Comparison of ENCODE assay signal across 11 mouse cellular contexts in the genomic region with DNA sequence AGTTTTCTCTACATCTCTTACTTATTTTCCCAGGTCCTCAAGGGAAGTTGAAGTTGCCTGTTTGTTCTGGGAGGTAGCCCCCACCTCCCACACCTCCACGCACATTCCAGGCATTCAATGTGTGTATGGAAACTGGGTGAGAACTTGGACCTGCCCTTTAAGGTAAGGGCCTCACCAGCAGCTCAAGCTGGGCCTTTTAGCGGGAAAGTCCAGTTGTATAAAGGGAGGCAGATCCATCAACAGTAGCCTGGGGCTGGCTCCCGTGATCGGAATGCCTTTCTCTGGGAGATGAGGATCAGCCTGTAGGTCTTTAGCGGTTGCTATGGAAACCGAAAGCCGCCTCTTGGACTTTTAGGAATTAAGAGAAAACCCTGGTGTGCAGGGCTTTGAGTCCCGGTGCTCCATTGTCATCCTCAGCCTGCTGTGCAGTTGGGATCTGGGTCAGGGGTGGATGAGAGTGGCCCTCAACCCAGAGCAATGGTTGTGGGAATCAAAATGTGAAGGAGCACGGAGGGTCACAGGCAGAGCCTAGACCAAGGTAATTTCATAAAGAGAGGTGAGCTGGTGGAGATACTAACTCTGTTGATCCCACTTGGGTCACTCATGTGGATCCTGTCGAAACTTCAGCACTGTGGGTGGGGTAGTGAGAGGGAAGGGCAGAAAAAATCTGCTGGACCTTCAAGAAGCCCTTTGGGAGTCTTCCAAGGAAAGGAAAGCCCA. TPM values are rescaled to one million over a fixed set of nuclear protein-coding genes. Genes with fewer than 3 reads are reported as not detected.
DNase-seq lines count a peak whose midpoint lies in the region; ATAC-seq and TF ChIP-seq lines count a peak whose summit lies in the region.
"Had no signal": no experiment of that assay in that cellular context is flagged by ENCODE, and none has a peak within 500 bp of the region (broad histone marks: within the 10 kb centered on the region; RNA-seq: fewer than 3 reads in every experiment).

No protein-coding gene starts in this region.

- no peaks in the 10 kb centered on the region for H3K36me3 ChIP-seq in embryonic facial prominence, embryonic 12.5 days
- H3K36me3 ChIP-seq in limb, embryonic 10.5 days = no peaks in the 10 kb centered on the region
- peaks cover 2% of the 10 kb centered on the region for H3K36me3 ChIP-seq in small intestine, adult 2 months (ENCODE audit: control insufficient read depth, insufficient read depth, low read length)

- no peaks in the 10 kb centered on the region for H3K9me3 ChIP-seq in embryonic facial prominence, embryonic 12.5 days
- no peaks in the 10 kb centered on the region for H3K9me3 ChIP-seq in limb, embryonic 10.5 days (replicated peaks)
- H3K9me3 ChIP-seq: heart, embryonic 12.5 days; liver, embryonic 13.5 days had no signal

- H3K9ac ChIP-seq in embryonic facial prominence, embryonic 12.5 days = no peak overlapping the region
- H3K9ac ChIP-seq: liver, embryonic 13.5 days had no signal

- ATAC-seq in embryonic facial prominence, embryonic 12.5 days (ENCODE audit: insufficient number of reproducible peaks, insufficient read depth, low FRiP score, low TSS enrichment) = no peak

- H3K4me2 ChIP-seq in embryonic facial prominence, embryonic 12.5 days (replicated peaks) = no peak overlapping the region

- peak overlapping the region; percentile 12; the same call in 1 of the 2 replicates for H3K27ac ChIP-seq in embryonic facial prominence, embryonic 12.5 days
- H3K27ac ChIP-seq in limb, embryonic 10.5 days = no peak overlapping the region
- H3K27ac ChIP-seq in small intestine, adult 2 months (ENCODE audit: insufficient read depth, low read depth, low read length) = peak overlapping the region; percentile 56; the same call in 1 of the 2 replicates
- H3K27ac ChIP-seq: liver, embryonic 13.5 days had no signal

- H3K27me3 ChIP-seq in embryonic facial prominence, embryonic 12.5 days = peaks cover 33% of the 10 kb centered on the region
- H3K27me3 ChIP-seq in limb, embryonic 10.5 days (ENCODE audit: low read depth, poor library complexity, severe bottlenecking) = peaks cover 63% of the 10 kb centered on the region
- H3K27me3 ChIP-seq in small intestine, adult 2 months (ENCODE audit: control insufficient read depth, insufficient read depth, low read length) = no peaks in the 10 kb centered on the region

- no peak overlapping the region for H3K4me3 ChIP-seq in embryonic facial prominence, embryonic 12.5 days
- peak overlapping the region; percentile 63; the same call in 1 of the 2 replicates for H3K4me3 ChIP-seq in limb, embryonic 10.5 days
- no peak overlapping the region for H3K4me3 ChIP-seq in small intestine, adult 2 months (ENCODE audit: low read depth, low read length)

- peaks cover 39% of the 10 kb centered on the region for H3K4me1 ChIP-seq in embryonic facial prominence, embryonic 12.5 days
- peaks cover 71% of the 10 kb centered on the region for H3K4me1 ChIP-seq in limb, embryonic 10.5 days
- peaks cover 45% of the 10 kb centered on the region for H3K4me1 ChIP-seq in small intestine, adult 2 months (ENCODE audit: control insufficient read depth, insufficient read depth, insufficient read length, low read length)

- no peak for TF ChIP-seq POLR2A in small intestine, adult 2 months (IDR thresholded peaks at IDR 0.05; ENCODE audit: low read depth, low read length)

- no peak for TF ChIP-seq CTCF in small intestine, adult 2 months (IDR thresholded peaks at IDR 0.05; ENCODE audit: extremely low read depth, insufficient read length, insufficient replicate concordance, low read depth, low read length)

- peak; percentile 67 for DNase-seq in kidney, adult 11 months
- no peak for DNase-seq in kidney, adult 9 months
- DNase-seq in limb, embryonic 10.5 days (ENCODE audit: low spot score) = no peak
- no peak for DNase-seq in thymus, postnatal 14 days
- DNase-seq in right cerebral cortex, postnatal 36 days (ENCODE audit: low spot score in 2 of 2) = no peak
- DNase-seq in gastrocnemius, adult 18-20 months (ENCODE audit: low spot score) = no peak
- DNase-seq: liver, embryonic 13.5 days had no signal

- 11% methylated on average over 10 of the region's 10 CpGs for WGBS in embryonic facial prominence, embryonic 12.5 days
- WGBS in limb, embryonic 10.5 days = 28% methylated on average over 10 of the region's 10 CpGs
- WGBS in small intestine, adult 2 months = 57% methylated on average over 10 of the region's 10 CpGs

RNA-seq across cellular contexts. Expression of gene Pex16, which starts 2.3 kb away (rescaled TPM):
- 18.4 and 19.7 TPM in 2 replicates for polyA plus RNA-seq in embryonic facial prominence, embryonic 12.5 days (2016; fragmentation: Nextera tagmentation; extraction: Ambion mirVana)
- 19.6 and 20.6 TPM in 2 replicates for polyA plus RNA-seq in limb, embryonic 10.5 days (2016; fragmentation: Nextera tagmentation; extraction: Ambion mirVana)
- 71.2 and 157 TPM in 2 replicates for polyA plus RNA-seq in small intestine, adult 2 months (2012; rRNA removed)
- total RNA-seq in gastrocnemius, adult 18-20 months (2021) = 10 to 100 TPM; 18.6 to 20.0 TPM

RNA-seq across cellular contexts. Expression of gene Large2, which starts 2.5 kb away (rescaled TPM):
- 10.3 and 10.5 TPM in 2 replicates for polyA plus RNA-seq in embryonic facial prominence, embryonic 12.5 days (2016; fragmentation: Nextera tagmentation; extraction: Ambion mirVana)
- polyA plus RNA-seq in limb, embryonic 10.5 days (2016; fragmentation: Nextera tagmentation; extraction: Ambion mirVana) = 11.5 and 13.0 TPM in 2 replicates
- 12.3 and 15.6 TPM in 2 replicates for polyA plus RNA-seq in small intestine, adult 2 months (2012; rRNA removed)
- under 1 TPM in 1 of 2 experiments, not detected in 1; 0.57 TPM for total RNA-seq in gastrocnemius, adult 18-20 months (2021)
- total RNA-seq: MEL had no signal

RNA-seq across cellular contexts. Expression of gene 1700029I15Rik, which starts 10.2 kb away (rescaled TPM):
- polyA plus RNA-seq in embryonic facial prominence, embryonic 12.5 days (2016; fragmentation: Nextera tagmentation; extraction: Ambion mirVana) = 4.7 and 5.4 TPM in 2 replicates
- polyA plus RNA-seq in limb, embryonic 10.5 days (2016; fragmentation: Nextera tagmentation; extraction: Ambion mirVana) = 2.5 and 3.3 TPM in 2 replicates
- 3.5 and 7.4 TPM in 2 replicates for polyA plus RNA-seq in small intestine, adult 2 months (2012; rRNA removed)
- under 1 TPM; 0.66 to 0.73 TPM for total RNA-seq in gastrocnemius, adult 18-20 months (2021)

RNA-seq across cellular contexts. Expression of gene Mapk8ip1, which starts 28.9 kb away (rescaled TPM):
- 49.0 and 55.8 TPM in 2 replicates for polyA plus RNA-seq in embryonic facial prominence, embryonic 12.5 days (2016; fragmentation: Nextera tagmentation; extraction: Ambion mirVana)
- polyA plus RNA-seq in limb, embryonic 10.5 days (2016; fragmentation: Nextera tagmentation; extraction: Ambion mirVana) = 28.5 and 36.3 TPM in 2 replicates
- 4.7 and 5.3 TPM in 2 replicates for polyA plus RNA-seq in small intestine, adult 2 months (2012; rRNA removed)
- total RNA-seq in gastrocnemius, adult 18-20 months (2021) = 1 to 10 TPM; 2.8 to 2.9 TPM
